Mouse (Mus musculus): ENCODE data around the gene Calm5. TPM values are rescaled to one million over a fixed set of nuclear protein-coding genes. Genes with fewer than 3 reads are reported as not detected.

Gene Calm5
- total RNA-seq, 2 experiments from 2014 or later = not detected

Other genes with a start within 250 kb of the Calm5 start
- 10 to 100 TPM; 28.7 to 31.4 TPM for gene Fam208b, start 243.1 kb upstream of the Calm5 start, total RNA-seq (2021)
- 10 to 100 TPM; 14.6 to 16.9 TPM for gene Asb13, start 220.1 kb upstream of the Calm5 start, total RNA-seq (2021)
- not detected for gene Calml3, start 49.9 kb upstream of the Calm5 start, total RNA-seq (2021)
- gene Calm4, start 16.4 kb upstream of the Calm5 start, total RNA-seq (2021) = not detected
- 100 to 1,000 TPM in 1 of 2 experiments, 10 to 100 TPM in 1; 89.3 to 106 TPM for gene Net1, start 64.0 kb downstream of the Calm5 start, total RNA-seq (2021)
- gene Tubal3, start 64.1 kb downstream of the Calm5 start, total RNA-seq (2021) = not detected
- gene Ucn3, start 91.2 kb downstream of the Calm5 start, total RNA-seq (2021) = 1 to 10 TPM in 1 of 2 experiments, not detected in 1; 1.3 TPM
- gene Akr1c14, start 194.8 kb downstream of the Calm5 start, total RNA-seq (2021) = 10 to 100 TPM in 1 of 2 experiments, 1 to 10 TPM in 1; 2.5 to 14.8 TPM

Measured in adrenal gland, postnatal 4 days (tissue).